ENCODE assay signal across 8 mouse cellular contexts in the genomic region with DNA sequence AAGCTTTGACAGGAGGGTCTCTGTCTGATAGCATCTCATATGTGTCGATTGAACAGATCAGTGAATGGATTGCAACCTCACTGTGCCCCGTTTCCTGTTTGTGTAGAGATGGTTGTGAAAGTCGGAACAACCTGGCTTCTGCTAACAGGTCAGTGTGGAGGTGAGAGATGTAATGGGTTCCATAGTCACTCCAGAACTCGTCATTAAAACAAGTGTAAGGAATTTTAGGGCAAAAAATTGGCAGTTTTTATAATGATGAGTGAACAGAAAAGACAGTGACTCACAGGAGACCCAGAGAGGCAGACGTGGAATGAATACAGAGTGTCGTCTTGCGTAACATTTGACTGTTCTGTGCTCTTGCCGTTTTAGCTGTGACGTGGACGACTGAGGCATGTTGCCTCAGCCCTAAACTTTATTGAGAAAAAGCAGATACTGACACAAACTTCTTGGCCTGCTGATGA. TPM values are rescaled to one million over a fixed set of nuclear protein-coding genes. Genes with fewer than 3 reads are reported as not detected.
A peak's percentile ranks its signal among the peaks of the same experiment; 100 is the strongest.
DNase-seq lines count a peak whose midpoint lies in the region; ATAC-seq and TF ChIP-seq lines count a peak whose summit lies in the region.

No protein-coding gene starts in this region.

- no peaks in the 10 kb centered on the region for H3K36me3 ChIP-seq in kidney, postnatal 0 days (ENCODE audit: insufficient read depth, low read length)
- peaks cover 0 to 31% of the 10 kb centered on the region in 2 experiments for H3K36me3 ChIP-seq in CH12.LX (replicated peaks in 1 of 2; ENCODE audit: control insufficient read depth in 1 of 2, insufficient read depth in 1 of 2, low read length in 1 of 2)
- no peaks in the 10 kb centered on the region for H3K36me3 ChIP-seq in embryonic facial prominence, embryonic 13.5 days

- H3K4me3 ChIP-seq in kidney, postnatal 0 days (replicated peaks; ENCODE audit: low read depth, low read length) = peak overlapping the region; percentile 74; the same call in 1 of the 2 replicates
- H3K4me3 ChIP-seq in CH12.LX (replicated peaks in 1 of 3; ENCODE audit: low read depth in 2 of 3, low read length in 2 of 3, poor library complexity in 1 of 3) = peak overlapping the region; percentile 57 to 75 (median 71)
- H3K4me3 ChIP-seq in embryonic facial prominence, embryonic 13.5 days = peak overlapping the region; percentile 92

- H3K9ac ChIP-seq in kidney, postnatal 0 days (ENCODE audit: low read depth, low read length) = 0 out of 2 replicates have a peak overlapping the region, but pooled peaks have one; percentile 4
- peak overlapping the region; percentile 59 for H3K9ac ChIP-seq in CH12.LX (ENCODE audit: insufficient read depth, low read depth)
- H3K9ac ChIP-seq in embryonic facial prominence, embryonic 13.5 days = no peak overlapping the region

- TF ChIP-seq EP300 in CH12.LX (IDR thresholded peaks at IDR 0.05; ENCODE audit: low read length) = no peak

- H3K27ac ChIP-seq in kidney, postnatal 0 days = no peak overlapping the region
- H3K27ac ChIP-seq in CH12.LX (ENCODE audit: insufficient read depth, low read depth) = no peak overlapping the region
- H3K27ac ChIP-seq in embryonic facial prominence, embryonic 13.5 days = no peak overlapping the region

- dilution Hi-C loops in CH12.LX (cut with MboI; ENCODE audit: extremely low pct_ligation_motif_present, extremely low pct_unique_long_range_greater_than_20kb, low sequenced_read_pairs) = no loop called here

- no peak for TF ChIP-seq CTCF in kidney, postnatal 0 days (IDR thresholded peaks at IDR 0.05; ENCODE audit: low read depth)
- TF ChIP-seq CTCF in CH12.LX (conservative IDR thresholded peaks at IDR 0.05 in 1 of 2, IDR thresholded peaks at IDR 0.05 in 1 of 2; ENCODE audit: low read depth in 2 of 2, low read length in 2 of 2) = no peak

- peaks cover 24% of the 10 kb centered on the region for H3K79me2 ChIP-seq in CH12.LX (replicated peaks; ENCODE audit: control insufficient read depth, extremely low read depth, insufficient read depth, poor library complexity, severe bottlenecking)

- no peak for DNase-seq in kidney, postnatal 0 days (ENCODE audit: low spot score)
- DNase-seq in kidney, adult 9 months = no peak
- no peak for DNase-seq in CH12.LX (ENCODE audit: extremely low read depth)
- peak; percentile 67 for DNase-seq in induced T-regulatory cell, adult 2 months (ENCODE audit: low read depth)
- DNase-seq in cerebellum, postnatal 25 days = no peak
- no peak for DNase-seq in kidney, postnatal 4 days

- no peak for TF ChIP-seq POLR2A in CH12.LX (IDR thresholded peaks at IDR 0.05; ENCODE audit: low read depth, low read length)

- peaks cover 12% of the 10 kb centered on the region for H3K4me1 ChIP-seq in kidney, postnatal 0 days (replicated peaks; ENCODE audit: insufficient read depth, low read length)
- H3K4me1 ChIP-seq in CH12.LX (ENCODE audit: control insufficient read depth in 1 of 2, insufficient read depth in 2 of 2) = peaks cover 0 to 67% of the 10 kb centered on the region in 2 experiments; a peak in 3 of 4 replicates
- H3K4me1 ChIP-seq in embryonic facial prominence, embryonic 13.5 days = peaks cover 10% of the 10 kb centered on the region; the same call in 1 of the 2 replicates

- H3K9me3 ChIP-seq in kidney, postnatal 0 days (replicated peaks; ENCODE audit: low read length) = no peaks in the 10 kb centered on the region
- H3K9me3 ChIP-seq in CH12.LX (replicated peaks; ENCODE audit: low read length) = no peaks in the 10 kb centered on the region
- no peaks in the 10 kb centered on the region for H3K9me3 ChIP-seq in embryonic facial prominence, embryonic 13.5 days

- WGBS in kidney, postnatal 0 days = 52% methylated on average over 10 of the region's 10 CpGs
- WGBS in embryonic facial prominence, embryonic 13.5 days = 56% methylated on average over 10 of the region's 10 CpGs

- in situ Hi-C loops in CH12.LX (cut with MboI; ENCODE audit: low pct_ligation_motif_present, low pct_unique_long_range_greater_than_20kb, low sequenced_read_pairs) = loop anchor here (5.0 to 10.0 kb wide), 2 partner anchors 53 to 215 kb away; a partner anchor contains a TSS

- TF ChIP-seq RAD21 in CH12.LX (IDR thresholded peaks at IDR 0.05; ENCODE audit: low read depth, low read length) = no peak

- peak overlapping the region; percentile 79; the same call in 1 of the 2 replicates for H3K4me2 ChIP-seq in kidney, postnatal 0 days (ENCODE audit: low read length)
- peak overlapping the region; percentile 77 for H3K4me2 ChIP-seq in CH12.LX (ENCODE audit: insufficient read depth, low read depth, poor library complexity, severe bottlenecking)
- peak overlapping the region; percentile 79 for H3K4me2 ChIP-seq in embryonic facial prominence, embryonic 13.5 days

- no peak for ATAC-seq in kidney, postnatal 0 days (replicated peaks; ENCODE audit: low FRiP score, low read depth)
- no peak for ATAC-seq in embryonic facial prominence, embryonic 13.5 days (ENCODE audit: insufficient number of reproducible peaks, insufficient read depth, low FRiP score, low TSS enrichment, low read depth)
- peak; percentile 73 for ATAC-seq in megakaryocyte progenitor cell, adult 5-6 weeks (replicated peaks; ENCODE audit: poor library complexity)

- H3K27me3 ChIP-seq in kidney, postnatal 0 days (ENCODE audit: insufficient read depth, low read length) = no peaks in the 10 kb centered on the region
- H3K27me3 ChIP-seq in CH12.LX (replicated peaks) = no peaks in the 10 kb centered on the region
- no peaks in the 10 kb centered on the region for H3K27me3 ChIP-seq in embryonic facial prominence, embryonic 13.5 days

TF ChIP-seq in CH12.LX, 34 proteins besides CTCF, POLR2A, EP300 and RAD21:
- no peak for TF ChIP-seq MAX (IDR thresholded peaks at IDR 0.05; ENCODE audit: low read length)
- 0 out of 2 replicates have a peak, but pooled peaks have one; percentile 15 for TF ChIP-seq ELF1 (IDR thresholded peaks at IDR 0.05; ENCODE audit: low read depth, low read length)
- 0 out of 2 replicates have a peak, but pooled peaks have one; percentile 31 for TF ChIP-seq TBP (conservative IDR thresholded peaks at IDR 0.05; ENCODE audit: low read depth, low read length)

RNA-seq across cellular contexts. Expression of a gene that starts 1.6 kb away (rescaled TPM):
- 39.4 and 41.7 TPM in 2 replicates for polyA plus RNA-seq in kidney, postnatal 0 days (2015; fragmentation: Nextera tagmentation; extraction: Ambion mirVana)
- total RNA-seq in CH12.LX (2012; rRNA removed) = 11.7 and 13.1 TPM in 2 replicates
- total RNA-seq in CH12.LX (2014; rRNA removed) = 28.9 and 29.4 TPM in 2 replicates
- 47.2 and 55.7 TPM in 2 replicates for polyA plus RNA-seq in CH12.LX (2012; ENCODE audit: insufficient read length, low read depth)
- 34.3 and 39.0 TPM in 2 replicates for polyA plus RNA-seq in embryonic facial prominence, embryonic 13.5 days (2015; fragmentation: Nextera tagmentation; extraction: Ambion mirVana)
- total RNA-seq in megakaryocyte progenitor cell, adult 5-6 weeks (2015) = 34.7 and 47.1 TPM in 2 replicates
- total RNA-seq in megakaryocyte progenitor cell, adult 5-6 weeks (2017) = 27.2 and 28.7 TPM in 2 replicates

RNA-seq across cellular contexts. Expression of a gene that starts 19.4 kb away (rescaled TPM):
- 58.9 and 61.8 TPM in 2 replicates for polyA plus RNA-seq in kidney, postnatal 0 days (2015; fragmentation: Nextera tagmentation; extraction: Ambion mirVana)
- total RNA-seq in CH12.LX (2012; rRNA removed) = 32.4 and 46.9 TPM in 2 replicates
- 132 and 140 TPM in 2 replicates for total RNA-seq in CH12.LX (2014; rRNA removed)
- 101 and 121 TPM in 2 replicates for polyA plus RNA-seq in CH12.LX (2012; ENCODE audit: insufficient read length, low read depth)
- polyA plus RNA-seq in embryonic facial prominence, embryonic 13.5 days (2015; fragmentation: Nextera tagmentation; extraction: Ambion mirVana) = 59.5 and 64.3 TPM in 2 replicates
- total RNA-seq in megakaryocyte progenitor cell, adult 5-6 weeks (2015) = 49.6 and 57.2 TPM in 2 replicates
- total RNA-seq in megakaryocyte progenitor cell, adult 5-6 weeks (2017) = 67.5 and 78.5 TPM in 2 replicates
